Mouse (Mus musculus) lung, embryonic 15.5 days (tissue): Measurements from ENCODE around the gene Celsr2. TPM values are rescaled to one million over a fixed set of nuclear protein-coding genes. Genes with fewer than 3 reads are reported as not detected.

Experiments
- ATAC-seq: fragments of 200-750 bp; cut with Nextera tagmentation; 2 replicates; pipeline ENCODE4 v1.8.0; 2017; ENCODE audit warnings: moderate number of reproducible peaks, borderline replicate concordance; ENCODE audit not compliant: low FRiP score, low TSS enrichment; ENCODE audit errors: extremely low read depth
- H3K27ac ChIP-seq: fragments of 300-500 bp; sonication (generic); 2 replicates; pipeline ENCODE4 v1.5.1; 2015; ENCODE audit warnings: moderate library complexity, mild to moderate bottlenecking, inconsistent platforms
- H3K27me3 ChIP-seq: fragments of 300-500 bp; sonication (generic); 2 replicates; pipeline ENCODE4 v1.6.1; 2015; ENCODE audit warnings: inconsistent platforms
- H3K36me3 ChIP-seq: fragments of 300-500 bp; sonication (generic); 2 replicates; pipeline ENCODE4 v1.6.1; 2015; ENCODE audit warnings: inconsistent platforms
- H3K4me1 ChIP-seq: fragments of 300-500 bp; sonication (generic); 2 replicates; pipeline ENCODE4 v1.6.1; 2015; ENCODE audit warnings: inconsistent platforms
- H3K4me2 ChIP-seq: fragments of 300-500 bp; sonication (generic); 2 replicates; pipeline ENCODE4 v1.6.1; 2015; ENCODE audit warnings: inconsistent platforms, mild to moderate bottlenecking, moderate library complexity
- H3K4me3 ChIP-seq: fragments of 300-500 bp; sonication (generic); 2 replicates; pipeline ENCODE4 v1.5.1; 2015; ENCODE audit warnings: mild to moderate bottlenecking, inconsistent platforms
- H3K9ac ChIP-seq: fragments of 300-500 bp; sonication (generic); 2 replicates; pipeline ENCODE4 v1.6.1; 2015; ENCODE audit warnings: inconsistent platforms
- H3K9me3 ChIP-seq: fragments of 300-500 bp; sonication (generic); 2 replicates; pipeline ENCODE4 v1.6.1; 2016; ENCODE audit warnings: inconsistent platforms
- WGBS: fragments of 180-500 bp; shearing (Covaris S2); methylation state at CpG from one replicate; pipeline ENCODE4 v1.1.7; 2015; 5-methylcytosine and 5-hydroxymethylcytosine counted together
- polyA plus RNA-seq: library from polyadenylated mRNA; unstranded; fragments of >200 nt; fragmentation: Nextera tagmentation; extraction: Ambion mirVana; gene quantifications from 2 replicates; pipeline ENCODE4 v1.2.1, GENCODE M21; 2015

Celsr2 gene
- polyA plus RNA-seq, 1 experiment from 2014 or later: 7.5 TPM

DNA sequence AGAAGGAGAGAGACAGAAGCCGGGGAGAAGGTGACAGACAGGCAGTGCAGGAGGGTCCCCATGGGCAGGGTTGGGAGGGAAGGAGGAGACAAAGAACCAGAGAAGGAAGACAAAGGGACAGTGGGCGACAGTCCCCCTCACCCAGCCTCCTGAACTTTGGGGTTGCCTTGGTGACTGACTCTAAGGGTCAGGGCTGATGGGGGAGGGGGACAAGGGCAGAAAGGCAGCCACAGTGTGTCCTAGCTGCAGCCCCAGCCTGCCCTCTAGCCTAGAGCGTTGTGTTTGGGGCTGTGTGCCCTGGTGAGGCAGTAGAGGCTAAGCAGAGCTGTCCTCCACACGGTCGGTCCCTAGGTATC, 5.0 kb downstream of the Celsr2 start:
- Histone ChIP-seq H3K4me1 (peaks cover 22% of the 10 kb centered on the region), H3K27me3 (no peaks in the 10 kb centered on the region), H3K9me3 (no peaks in the 10 kb centered on the region), H3K4me2 (no peak overlapping the region; the same call in 1 of the 2 replicates), H3K27ac (no peak overlapping the region), H3K4me3 (no peak overlapping the region), H3K9ac (no peak overlapping the region), H3K36me3 (peaks cover 23% of the 10 kb centered on the region)
- no peak; the same call in 1 of the 2 replicates for ATAC-seq
- 27% methylated on average over 5 of the region's 5 CpGs for WGBS

DNA sequence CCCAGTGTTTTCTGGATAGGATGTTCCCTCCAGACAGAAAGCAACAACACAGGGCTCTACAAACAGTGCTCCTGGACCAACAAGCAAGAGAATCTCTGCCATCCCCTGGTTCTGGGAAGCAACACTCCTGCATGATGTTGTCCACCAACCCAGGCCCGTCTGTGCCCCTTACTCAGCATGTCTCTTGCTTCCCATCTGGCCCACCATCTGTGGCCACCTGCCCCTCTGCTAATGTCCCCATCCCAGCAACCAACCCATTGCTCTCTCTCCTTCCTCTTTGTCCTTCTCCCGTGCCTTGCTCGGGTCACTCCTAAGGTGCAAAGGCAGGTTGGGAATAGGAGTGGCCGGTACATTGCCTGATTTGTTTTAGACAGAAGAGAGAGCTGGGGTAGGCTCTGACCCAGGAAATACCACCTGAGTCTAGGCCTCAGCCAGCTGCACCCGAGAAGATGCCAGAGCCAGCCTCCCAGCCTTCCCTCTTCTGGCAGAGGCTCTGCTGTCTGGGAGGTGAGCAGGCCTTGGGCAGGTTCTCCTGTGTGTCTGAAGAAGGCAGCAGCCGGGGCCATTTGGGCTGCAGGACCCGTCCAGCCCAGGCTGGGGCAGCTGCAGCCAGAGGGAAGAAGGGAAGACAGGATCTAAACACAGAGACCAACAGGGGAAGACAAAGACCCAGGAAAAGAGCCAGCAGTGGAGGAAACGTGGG, 5.5 kb downstream of the Celsr2 start:
- H3K4me2 ChIP-seq: no peak overlapping the region

DNA sequence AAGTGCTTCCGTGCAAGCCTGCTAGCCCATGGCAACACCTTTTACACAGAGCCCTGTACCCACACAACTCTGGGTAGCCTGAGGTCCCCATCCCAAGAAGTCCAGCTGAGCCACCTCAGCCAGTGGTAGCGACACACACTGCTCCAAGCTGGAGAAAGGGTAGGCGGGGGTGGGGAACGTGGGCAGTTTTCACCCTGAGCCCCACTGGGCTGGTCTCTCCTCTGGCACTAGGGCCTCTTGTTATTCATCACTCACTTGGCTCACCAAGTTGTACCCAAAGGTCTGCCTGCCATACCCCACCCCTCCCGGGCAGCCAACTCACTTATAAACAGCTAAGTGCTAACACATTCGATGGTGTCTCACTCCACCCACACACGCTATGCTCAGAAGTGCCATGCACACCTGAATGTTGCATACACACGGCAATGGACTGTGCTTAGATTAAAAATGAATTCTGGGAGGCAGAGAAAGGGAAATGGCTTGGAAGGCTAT, 6.8 kb downstream of the Celsr2 start:
- no peak overlapping the region for H3K27ac ChIP-seq
- H3K27me3 ChIP-seq: no peaks in the 10 kb centered on the region
- no peak overlapping the region for H3K4me3 ChIP-seq
- peaks cover 15% of the 10 kb centered on the region for H3K36me3 ChIP-seq
- H3K4me1 ChIP-seq: peaks cover 15% of the 10 kb centered on the region
- H3K9ac ChIP-seq: no peak overlapping the region
- ATAC-seq: no peak
- no peak overlapping the region for H3K4me2 ChIP-seq
- WGBS: 77% methylated on average over 8 of the region's 8 CpGs
- H3K9me3 ChIP-seq: no peaks in the 10 kb centered on the region

More for the DNA sequence above, 5.5 kb downstream of the Celsr2 start:
- Histone ChIP-seq H3K4me1 (peaks cover 17% of the 10 kb centered on the region), H3K36me3 (peaks cover 23% of the 10 kb centered on the region), H3K27ac (no peak overlapping the region), H3K4me3 (no peak overlapping the region), H3K9me3 (no peaks in the 10 kb centered on the region), H3K27me3 (no peaks in the 10 kb centered on the region), H3K9ac (no peak overlapping the region)
- no peak for ATAC-seq
- 51% methylated on average over 8 of the region's 8 CpGs for WGBS

DNA sequence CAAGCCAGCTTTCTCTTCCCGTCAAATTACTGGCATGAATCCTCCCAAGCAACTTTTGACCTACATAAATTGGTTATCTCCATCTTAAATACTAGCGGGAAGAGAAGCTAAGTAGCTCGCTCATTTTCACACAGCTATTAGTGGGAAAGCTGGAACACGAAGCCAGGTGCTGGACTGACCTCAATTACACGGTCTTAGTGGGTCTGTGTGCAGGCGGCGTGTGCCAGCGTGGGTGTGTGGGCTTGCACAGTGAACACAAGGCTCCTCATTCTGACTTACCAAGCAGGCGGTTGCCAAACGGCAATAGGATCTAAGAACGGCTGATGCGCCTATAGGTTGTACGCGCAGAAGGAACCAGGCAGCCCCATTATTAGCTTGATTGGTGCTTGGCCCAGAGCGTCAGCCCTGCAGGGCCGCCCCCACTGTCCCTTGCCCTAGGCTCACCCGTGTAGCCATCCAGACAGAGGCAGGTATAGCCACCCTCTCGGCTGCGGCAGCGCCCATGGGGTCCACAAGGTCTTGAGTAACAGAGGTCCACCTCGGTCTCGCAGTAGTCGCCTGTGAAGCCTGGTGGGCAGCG, 9.0 kb downstream of the Celsr2 start:
- no peaks in the 10 kb centered on the region for H3K27me3 ChIP-seq
- H3K27ac ChIP-seq: no peak overlapping the region
- no peak overlapping the region for H3K9ac ChIP-seq
- 88% methylated on average over 24 of the region's 24 CpGs for WGBS
- H3K9me3 ChIP-seq: no peaks in the 10 kb centered on the region
- H3K4me2 ChIP-seq: no peak overlapping the region
- H3K4me1 ChIP-seq: peaks cover 14% of the 10 kb centered on the region
- no peaks in the 10 kb centered on the region for H3K36me3 ChIP-seq
- no peak overlapping the region for H3K4me3 ChIP-seq
- no peak for ATAC-seq

DNA sequence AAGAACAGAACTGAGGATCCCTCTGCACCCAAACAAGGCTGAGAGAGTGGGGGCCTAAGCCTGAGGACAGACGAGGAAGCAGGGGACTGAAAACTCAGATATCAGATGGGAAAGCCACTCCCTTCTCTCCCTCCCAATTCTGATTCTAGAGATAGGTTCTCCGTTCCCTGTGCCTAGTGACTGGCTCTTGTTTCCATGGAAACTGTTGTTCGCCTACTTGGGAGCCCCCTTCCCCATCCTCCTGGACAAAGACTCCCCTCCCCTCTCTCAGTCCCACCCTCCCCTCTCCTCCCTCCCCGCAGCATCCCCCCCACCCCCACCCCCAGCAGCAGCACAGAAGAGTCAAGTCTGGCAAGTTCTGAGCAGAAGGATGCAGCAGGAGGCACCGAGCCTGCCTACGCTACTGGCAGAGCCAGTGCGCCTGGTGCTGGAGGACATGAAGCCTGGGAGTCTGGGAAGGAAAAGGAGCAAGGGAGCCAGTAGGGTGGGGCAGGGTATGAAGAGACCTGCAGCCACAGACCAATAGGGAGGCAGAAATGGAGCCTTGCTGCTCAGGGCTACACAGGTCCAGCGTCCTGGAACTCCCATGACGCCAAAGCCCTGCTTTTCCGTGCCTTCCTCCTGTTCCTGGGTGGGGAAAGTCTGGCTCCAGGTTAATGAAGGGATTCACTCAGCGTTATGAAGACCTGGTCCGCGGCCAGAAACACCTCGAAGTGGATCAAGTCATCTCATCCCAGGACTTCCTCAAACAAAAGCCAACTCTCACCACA, 9.6 kb downstream of the Celsr2 start:
- no peak for ATAC-seq
- WGBS: 49% methylated on average over 14 of the region's 14 CpGs
- H3K4me3 ChIP-seq: no peak overlapping the region
- no peaks in the 10 kb centered on the region for H3K36me3 ChIP-seq
- H3K4me1 ChIP-seq: peaks cover 9% of the 10 kb centered on the region
- H3K9me3 ChIP-seq: no peaks in the 10 kb centered on the region
- no peak overlapping the region for H3K27ac ChIP-seq
- no peak overlapping the region for H3K4me2 ChIP-seq
- no peak overlapping the region for H3K9ac ChIP-seq
- H3K27me3 ChIP-seq: no peaks in the 10 kb centered on the region

DNA sequence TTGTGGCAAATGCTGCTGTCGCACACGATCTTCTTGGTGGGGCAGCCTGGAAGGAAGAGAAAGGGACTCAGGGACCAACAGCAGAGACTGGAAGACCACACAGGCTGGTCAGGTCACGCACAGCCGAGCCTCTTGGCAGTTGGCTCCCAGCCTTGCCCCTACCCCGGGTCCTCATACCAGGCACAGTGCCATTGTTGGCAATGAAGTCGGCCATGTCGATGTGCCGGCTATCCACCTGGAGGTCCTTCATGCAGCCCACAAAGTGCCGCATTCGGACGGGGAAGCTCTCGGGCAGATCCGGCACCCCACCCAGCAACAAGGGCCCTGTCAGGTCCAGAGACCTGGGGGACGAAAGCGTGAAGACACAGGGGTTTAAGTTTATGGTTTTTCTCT, 12.8 kb downstream of the Celsr2 start:
- 82% methylated on average over 15 of the region's 15 CpGs for WGBS
- H3K27ac ChIP-seq: no peak overlapping the region
- peaks cover 5% of the 10 kb centered on the region for H3K4me1 ChIP-seq
- no peak overlapping the region for H3K9ac ChIP-seq
- H3K9me3 ChIP-seq: no peaks in the 10 kb centered on the region
- H3K27me3 ChIP-seq: no peaks in the 10 kb centered on the region
- H3K36me3 ChIP-seq: no peaks in the 10 kb centered on the region
- H3K4me3 ChIP-seq: no peak overlapping the region
- no peak overlapping the region for H3K4me2 ChIP-seq
- ATAC-seq: no peak

DNA sequence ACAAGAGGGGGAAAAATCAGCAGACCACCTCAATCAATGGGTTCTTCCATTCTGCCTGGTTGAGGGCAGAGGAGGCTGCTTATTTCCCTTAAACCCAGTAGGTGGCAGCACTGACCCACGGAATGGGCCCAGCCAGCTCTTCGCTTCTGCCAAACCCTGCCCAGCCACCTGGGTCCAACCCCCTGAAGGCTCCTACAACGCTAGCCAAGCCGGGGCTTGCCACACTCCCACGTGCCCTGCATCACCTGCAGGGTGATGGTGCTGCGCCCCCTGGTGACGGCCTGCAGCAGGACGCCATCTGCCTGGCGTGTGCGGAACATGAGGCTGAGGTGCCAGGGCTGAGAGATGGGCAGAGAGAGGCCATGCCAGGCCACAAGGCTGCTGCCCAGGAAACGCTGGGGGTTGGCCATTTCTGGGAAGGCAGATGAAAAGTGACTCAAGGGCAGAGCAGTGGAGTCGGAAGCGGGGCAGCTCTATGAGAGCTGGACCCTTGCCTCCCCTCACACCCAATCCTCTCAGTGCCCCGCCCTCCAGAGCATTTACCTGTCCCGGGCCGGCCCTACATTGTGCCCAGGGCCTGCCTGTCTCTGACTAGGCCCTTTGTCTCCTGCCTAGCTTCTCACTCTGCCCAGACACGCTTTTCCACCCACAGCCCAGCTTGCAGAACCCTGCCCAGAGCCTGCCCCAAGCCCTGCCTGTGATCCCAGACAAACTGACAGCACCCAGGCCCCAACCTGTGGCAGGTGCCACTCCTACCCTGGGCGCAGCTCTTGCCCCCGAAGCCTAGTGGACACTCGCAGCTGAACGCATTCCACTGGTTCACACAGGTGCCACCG, 13.4 kb downstream of the Celsr2 start:
- Histone ChIP-seq H3K27me3 (no peaks in the 10 kb centered on the region), H3K9ac (no peak overlapping the region), H3K4me1 (peaks cover 5% of the 10 kb centered on the region), H3K36me3 (no peaks in the 10 kb centered on the region), H3K4me2 (peak overlapping the region; percentile 41), H3K4me3 (0 out of 2 replicates have a peak overlapping the region, but pooled peaks have one; percentile 8), H3K9me3 (no peaks in the 10 kb centered on the region), H3K27ac (0 out of 2 replicates have a peak overlapping the region, but pooled peaks have one; percentile 4)
- ATAC-seq: peak; percentile 87
- 30% methylated on average over 21 of the region's 22 CpGs for WGBS

DNA sequence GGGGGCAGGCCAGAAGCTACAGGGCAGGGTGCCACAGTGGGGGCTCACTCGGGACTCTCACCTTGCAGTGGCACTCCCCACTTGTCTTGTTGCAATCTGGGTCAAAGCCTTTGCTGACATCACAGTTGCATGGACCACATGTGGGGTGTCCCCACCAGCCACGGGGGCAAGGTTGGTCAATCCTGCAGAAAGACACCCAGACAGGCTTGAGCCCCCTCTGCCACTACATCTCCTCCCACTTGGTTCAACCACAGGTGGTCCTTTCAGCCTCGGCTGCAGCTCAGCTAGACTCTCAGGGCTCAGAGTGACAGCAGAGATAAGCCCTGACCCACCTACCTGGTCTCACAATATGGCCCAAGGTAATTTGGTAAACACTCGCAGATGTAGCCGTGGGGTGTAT, 14.9 kb downstream of the Celsr2 start:
- no peaks in the 10 kb centered on the region for H3K9me3 ChIP-seq
- WGBS: 75% methylated on average over 5 of the region's 5 CpGs
- peaks cover 5% of the 10 kb centered on the region for H3K4me1 ChIP-seq
- H3K27ac ChIP-seq: no peak overlapping the region
- H3K36me3 ChIP-seq: no peaks in the 10 kb centered on the region
- no peaks in the 10 kb centered on the region for H3K27me3 ChIP-seq
- ATAC-seq: no peak
- H3K9ac ChIP-seq: no peak overlapping the region
- no peak overlapping the region for H3K4me3 ChIP-seq
- no peak overlapping the region for H3K4me2 ChIP-seq

DNA sequence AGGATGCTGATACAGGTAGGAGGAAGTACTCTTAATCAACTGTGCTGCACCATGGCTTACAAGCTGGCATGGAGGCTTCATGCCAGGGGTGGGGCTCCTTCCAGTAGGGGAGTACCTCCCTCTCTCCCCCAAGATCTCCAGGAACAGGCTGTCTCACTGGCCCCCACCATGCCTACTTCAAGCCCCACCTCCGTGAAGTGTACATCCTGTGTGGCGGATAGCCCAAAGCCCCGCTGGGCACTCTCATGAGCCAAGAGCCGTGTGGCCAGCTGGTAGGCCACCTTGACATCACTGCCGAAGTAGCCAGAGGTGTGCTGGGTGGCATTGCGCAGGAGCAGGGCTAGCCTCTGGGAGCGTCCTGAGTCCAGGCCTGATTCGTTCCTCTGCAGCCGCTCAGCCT, 17.1 kb downstream of the Celsr2 start:
- WGBS: 86% methylated on average over 9 of the region's 9 CpGs
- H3K36me3 ChIP-seq: no peaks in the 10 kb centered on the region

DNA sequence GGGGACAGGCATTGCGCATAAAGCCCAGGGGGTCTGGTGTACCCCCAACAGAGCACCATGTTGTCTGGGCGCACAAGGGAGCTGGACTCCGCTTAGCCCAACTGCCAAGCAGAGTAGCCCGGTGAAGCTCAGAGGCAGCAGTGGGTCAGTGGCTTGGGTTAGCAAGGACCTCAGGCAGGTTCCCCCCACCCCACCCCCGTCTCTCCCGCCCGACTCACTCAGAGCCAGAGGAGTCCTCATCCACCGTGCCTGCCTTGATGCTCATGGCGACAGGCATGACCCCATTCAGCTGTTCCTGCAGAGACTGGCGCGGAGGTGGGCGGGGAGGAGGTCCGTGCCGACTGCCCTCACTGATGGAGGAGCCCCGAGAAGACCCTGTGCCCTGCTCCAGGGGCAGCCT, 22.6 kb downstream of the Celsr2 start:
- ATAC-seq: no peak
- H3K4me3 ChIP-seq: no peak overlapping the region
- 0 out of 2 replicates have a peak overlapping the region, but pooled peaks have one; percentile 29 for H3K9ac ChIP-seq
- H3K27ac ChIP-seq: no peak overlapping the region
- whole genome bisulfite sequencing: 52% methylated on average over 15 of the region's 15 CpGs
- no peaks in the 10 kb centered on the region for H3K9me3 ChIP-seq
- H3K36me3 ChIP-seq: 0 out of 2 replicates have a peak, but pooled peaks cover under 1% of the 10 kb centered on the region
- H3K4me2 ChIP-seq: peak overlapping the region; percentile 34
- peaks cover 25% of the 10 kb centered on the region for H3K4me1 ChIP-seq
- no peaks in the 10 kb centered on the region for H3K27me3 ChIP-seq

More for the DNA sequence above, 17.1 kb downstream of the Celsr2 start:
- Histone ChIP-seq H3K27me3 (no peaks in the 10 kb centered on the region), H3K27ac (no peak overlapping the region), H3K4me1 (peaks cover 5% of the 10 kb centered on the region), H3K9me3 (no peaks in the 10 kb centered on the region), H3K4me2 (no peak overlapping the region), H3K9ac (no peak overlapping the region), H3K4me3 (no peak overlapping the region)
- no peak for ATAC-seq

DNA sequence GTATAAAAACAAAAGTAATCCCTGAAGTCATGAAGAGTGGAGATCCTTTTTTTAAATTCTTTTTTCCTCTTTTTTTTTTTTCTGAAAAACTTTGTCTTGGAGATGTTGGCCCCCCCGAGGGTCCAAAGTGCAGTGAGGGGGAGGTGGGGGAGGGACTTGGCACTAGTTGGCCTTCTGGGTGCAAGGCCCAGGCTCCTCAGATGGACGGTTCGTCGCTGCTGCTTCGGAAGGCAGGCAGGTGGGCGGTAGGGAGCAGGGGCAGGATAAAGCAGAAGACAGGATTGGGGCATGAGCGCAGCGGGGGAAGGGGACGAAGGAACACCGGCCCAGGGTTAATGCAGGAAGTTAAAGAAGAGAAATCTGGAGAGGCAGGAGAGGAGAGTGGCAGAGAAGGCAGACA, 23.1 kb downstream of the Celsr2 start:
- WGBS: 13% methylated on average over 10 of the region's 10 CpGs
- no peak overlapping the region; the same call in 1 of the 2 replicates for H3K27ac ChIP-seq
- peaks cover 27% of the 10 kb centered on the region for H3K4me1 ChIP-seq
- H3K4me2 ChIP-seq: peak overlapping the region; percentile 34
- no peaks in the 10 kb centered on the region for H3K9me3 ChIP-seq
- no peaks in the 10 kb centered on the region for H3K27me3 ChIP-seq
- no peak overlapping the region for H3K4me3 ChIP-seq
- peak overlapping the region; percentile 29; the same call in 1 of the 2 replicates for H3K9ac ChIP-seq
- peaks cover 5% of the 10 kb centered on the region for H3K36me3 ChIP-seq
- ATAC-seq: no peak
